Mouse (Mus musculus) heart, postnatal 14 days (tissue): ENCODE data around the gene Gucy1b1. TPM values are rescaled to one million over a fixed set of nuclear protein-coding genes. Genes with fewer than 3 reads are reported as not detected.

Experiments
- microRNA-seq, 2 experiments: library from miRNA; unstranded; fragments of <30 nt; microRNA quantifications; one replicate each; pipeline ENCODE4 v1.2.0; 2021 to 2022
- total RNA-seq, 2 experiments: library from RNA; stranded (reverse); gene quantifications; 2 replicates each; pipeline ENCODE4 v1.2.3; 2021

Gucy1b1 gene
- total RNA-seq, 2 experiments from 2014 or later, result 19.8 to 21.1 TPM

Small RNA genes lying within 50 kb of the gene (microRNA-seq; reads per million reads assigned to microRNA genes)
- 0.24 to 2.2 reads per million in 2 experiments for gene Mir7010

Other genes starting within 250 kb of the Gucy1b1 start
- 10 to 100 TPM in 1 of 2 experiments, 1 to 10 TPM in 1; 8.1 to 10.3 TPM for gene Ctso, start 142.1 kb downstream of the Gucy1b1 start, total RNA-seq
- gene Tdo2, start 98.5 kb downstream of the Gucy1b1 start, total RNA-seq, result not detected
- not detected for gene Asic5, start 92.4 kb downstream of the Gucy1b1 start, total RNA-seq
- 10 to 100 TPM; 26.6 to 34.5 TPM for gene Gucy1a1, start 71.1 kb upstream of the Gucy1b1 start, total RNA-seq